Mouse (Mus musculus) right cerebral cortex, postnatal 36 days (tissue): ENCODE measurements around the gene Mycbp2.

Experiments used
- DNase-seq, 2 experiments: peaks; one replicate each; pipeline ENCODE4 v3.0.0; 2022; ENCODE audit warnings: low spot score in 2 of 2, mixed read lengths in 1 of 2

Mycbp2 gene

DNA sequence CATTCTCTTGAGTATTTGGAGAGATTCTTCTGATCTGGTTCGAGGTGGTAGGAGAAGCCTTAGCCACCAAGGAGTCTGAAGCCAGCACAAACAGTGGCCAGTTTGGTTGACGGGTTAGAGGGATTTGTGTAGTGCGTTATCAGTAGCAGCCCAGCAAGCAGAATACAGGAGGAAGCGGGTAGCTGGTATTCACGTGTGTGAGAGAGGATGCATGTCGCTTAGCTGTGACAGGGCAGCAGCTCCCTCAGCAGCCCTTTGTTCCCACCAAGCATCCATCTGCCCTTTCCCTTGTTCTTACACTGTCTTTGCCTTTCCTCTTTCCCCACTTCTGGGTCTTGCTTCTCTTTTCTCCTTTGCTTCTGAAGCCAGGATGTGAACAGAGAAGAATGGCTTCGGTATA lies 271.4 kb downstream of the Mycbp2 start:
- no peak for DNase-seq

DNA sequence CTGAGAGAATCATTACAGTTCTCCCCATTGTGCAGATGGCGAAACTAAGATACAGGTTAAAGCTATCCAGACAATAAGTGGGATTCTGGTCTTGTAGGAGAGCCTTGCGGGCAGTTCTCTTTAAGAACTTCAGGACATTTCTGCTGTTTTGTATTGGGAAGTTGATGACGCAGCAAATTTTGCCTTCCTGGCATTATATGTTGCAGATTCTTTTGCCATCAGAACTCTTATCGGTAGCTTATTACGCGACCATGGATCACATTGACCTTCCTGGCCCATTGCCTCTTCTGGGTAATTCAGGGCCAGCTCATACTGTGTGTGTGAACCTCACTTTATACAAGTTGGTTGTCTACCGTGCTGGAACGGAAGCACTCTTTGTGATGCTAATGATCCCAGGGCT lies 272.8 kb downstream of the Mycbp2 start:
- no peak for DNase-seq

DNA sequence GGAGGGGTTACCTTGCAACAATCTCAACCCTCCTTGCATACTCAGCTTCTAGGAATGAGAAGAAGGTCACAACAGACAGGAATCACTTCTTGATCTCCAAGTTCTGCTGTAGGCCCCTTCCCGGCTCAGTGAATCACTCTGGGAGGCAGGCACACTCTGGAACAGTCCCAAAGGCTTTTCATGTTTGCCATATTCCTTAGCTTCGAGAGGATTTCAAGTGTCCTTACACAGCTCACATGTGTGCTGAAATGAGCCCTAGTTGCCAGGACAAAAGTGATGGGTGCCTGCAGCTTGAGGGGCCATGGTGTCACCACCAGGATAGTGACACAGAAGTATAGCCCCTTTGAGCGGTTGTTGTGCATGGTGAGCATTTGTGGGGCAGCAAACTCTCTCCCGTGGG lies 273.9 kb downstream of the Mycbp2 start:
- DNase-seq, result no peak

DNA sequence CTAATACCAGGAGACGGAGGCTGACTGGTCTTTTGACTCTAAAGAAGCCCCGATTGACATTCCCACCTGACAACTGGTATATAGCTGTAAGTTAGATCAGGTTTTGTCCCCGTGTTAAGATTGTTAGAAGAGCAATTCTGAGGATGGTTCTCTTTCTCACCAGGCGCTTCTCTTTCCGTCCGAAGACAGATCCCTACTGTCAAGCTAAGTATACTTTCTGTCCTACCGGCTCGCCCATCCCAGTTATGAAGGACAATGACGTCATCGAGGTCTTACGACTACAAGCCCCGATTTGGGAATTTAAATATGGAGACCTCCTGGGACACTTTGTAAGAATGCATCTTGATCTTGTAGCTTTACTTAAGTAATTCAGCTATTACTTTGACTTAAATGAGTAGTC lies 275.1 kb downstream of the Mycbp2 start:
- no peak for DNase-seq

DNA sequence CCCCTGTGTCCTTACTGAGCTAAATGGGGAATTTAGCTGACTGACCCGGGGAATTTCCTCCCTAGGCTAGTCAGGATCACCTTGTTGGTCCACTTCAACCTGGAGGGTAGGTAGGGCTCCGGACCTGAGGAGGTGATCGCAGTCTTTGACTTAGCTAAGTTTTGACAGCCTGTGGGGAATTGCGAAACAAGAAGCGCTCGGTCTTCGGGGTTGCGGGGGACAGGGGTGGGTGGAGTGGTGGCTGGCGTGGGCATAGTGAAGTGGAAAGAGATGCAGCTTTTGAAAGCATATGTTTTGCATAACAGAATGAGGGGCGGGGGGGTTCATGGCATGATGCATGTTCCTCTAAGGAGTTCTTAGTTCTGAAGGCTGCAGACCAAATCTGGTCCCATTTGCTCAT lies 275.8 kb downstream of the Mycbp2 start:
- no peak for DNase-seq

DNA sequence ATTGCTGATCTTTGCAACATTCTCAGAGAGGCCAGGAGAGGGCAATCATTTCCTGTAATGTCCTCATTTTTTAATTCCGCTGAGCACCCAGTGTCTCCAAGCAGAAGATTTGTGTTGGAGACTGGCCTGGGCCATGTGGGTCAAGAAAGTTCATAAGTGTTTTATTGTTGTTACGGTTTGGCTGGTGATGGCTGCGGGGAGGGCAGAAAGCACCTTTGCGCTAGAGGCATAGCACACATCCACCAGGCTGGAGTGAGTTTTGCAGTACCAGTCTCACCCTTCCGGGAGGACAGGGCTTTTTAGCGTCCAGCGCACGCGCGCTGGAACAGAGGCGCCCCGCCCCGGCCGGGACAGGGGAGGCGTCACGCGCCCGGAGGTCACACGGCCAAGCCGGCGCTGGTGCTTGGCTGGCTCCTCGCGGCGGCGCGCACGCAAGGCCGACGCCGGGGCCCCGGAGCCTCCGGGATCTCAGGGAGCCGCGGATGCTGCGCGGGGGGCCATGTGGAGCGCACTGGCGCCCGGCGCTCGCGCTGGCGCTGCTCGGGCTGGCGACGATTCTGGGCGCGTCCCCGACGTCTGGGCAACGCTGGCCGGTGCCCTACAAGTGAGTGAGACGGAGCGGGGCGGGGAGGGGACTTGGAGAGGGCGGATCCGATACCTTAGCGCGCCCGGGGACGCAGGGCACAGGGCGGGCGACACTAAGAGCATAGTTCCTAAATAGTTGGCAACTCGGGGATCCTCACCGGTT lies 276.6 kb downstream of the Mycbp2 start, which contains the start of gene Cln5:
TSS of gene Cln5 (plus strand) at position 353 of the 748 bp plus-strand sequence.
- peak; percentile 85 to 90 for DNase-seq

DNA sequence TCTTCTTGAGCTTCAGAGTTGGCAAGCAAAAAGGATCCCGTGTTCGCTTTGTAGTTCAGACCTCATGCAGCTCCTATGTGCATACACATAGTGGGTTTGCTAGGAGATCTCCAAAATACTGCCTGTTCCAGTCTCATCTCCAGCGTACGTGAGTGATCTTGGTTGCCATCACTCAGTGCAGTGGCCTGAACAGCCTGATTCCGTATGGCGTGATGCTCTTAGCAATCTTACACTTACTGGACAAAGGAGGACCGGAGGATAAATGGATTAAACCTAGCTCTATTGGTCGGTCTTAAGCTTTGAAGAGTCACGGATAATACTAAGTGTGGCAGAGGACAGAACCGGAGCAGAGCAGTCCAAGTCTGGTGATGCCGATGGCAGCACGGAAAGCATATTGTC lies 277.1 kb downstream of the Mycbp2 start:
- no peak for DNase-seq

DNA sequence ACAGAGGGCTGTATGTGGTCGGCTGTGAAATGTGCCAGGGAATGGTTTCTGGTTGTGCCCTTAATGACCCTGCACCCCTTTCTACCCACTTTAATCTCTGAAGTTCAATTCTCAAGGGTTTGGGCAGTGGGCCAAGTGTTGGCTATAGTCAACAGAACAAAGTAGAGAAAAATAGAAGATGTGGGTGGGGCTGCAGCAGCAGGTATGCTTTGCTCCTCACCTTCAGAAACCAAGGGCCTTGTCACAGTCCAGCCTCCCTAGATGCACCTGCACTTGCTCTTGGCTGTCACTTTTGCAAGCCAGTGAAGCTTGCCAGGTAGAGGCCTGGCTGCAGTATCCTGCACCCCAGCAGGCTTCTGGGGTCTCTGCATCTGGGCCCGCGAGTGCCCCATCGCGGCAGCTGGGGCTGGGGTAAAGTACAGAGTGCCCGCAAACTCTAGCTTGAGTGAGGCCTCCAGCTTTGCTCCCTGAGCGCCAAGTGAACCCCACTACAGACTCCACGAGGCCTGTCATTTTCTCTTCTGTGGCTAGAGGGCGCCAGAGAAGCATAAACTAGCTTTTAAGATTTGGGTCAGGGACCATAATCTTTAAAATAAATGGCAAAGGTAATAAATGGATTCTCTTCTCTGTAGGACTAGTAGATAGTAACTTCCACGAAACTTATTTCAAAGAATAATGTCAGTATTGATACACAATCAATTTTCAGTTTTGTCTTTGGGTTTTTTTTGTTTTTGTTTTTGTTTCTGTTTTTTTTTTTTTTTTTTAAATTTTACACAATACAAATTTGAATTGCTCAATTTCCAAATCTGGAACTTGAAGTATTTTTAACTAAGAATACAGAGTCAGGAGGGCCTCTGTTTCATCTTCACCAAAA lies 281.1 kb downstream of the Mycbp2 start:
- DNase-seq, result peak; percentile 51 to 62
